Mouse (Mus musculus): ENCODE results near the gene Naa40. TPM values are rescaled to one million over a fixed set of nuclear protein-coding genes. Genes with fewer than 3 reads are reported as not detected.

The Naa40 gene
- polyA plus RNA-seq, 1 experiment: 1.7 TPM

- H3K36me3 ChIP-seq (ENCODE audit: control insufficient read depth): no peaks in the 10 kb centered on the region
- H3K4me1 ChIP-seq (ENCODE audit: control insufficient read depth): peaks cover 5% of the 10 kb centered on the region
- H3K27me3 ChIP-seq (ENCODE audit: control insufficient read depth): peaks cover 61% of the 10 kb centered on the region
These were observed 59.5 kb downstream of the Naa40 start for GRCm38 (mm10) chr19:7181496-7181895.

GRCm38 (mm10) chr19:7180756-7181405 lies 60.1 kb downstream of the Naa40 start:
- TF ChIP-seq TAL1 (IDR thresholded peaks at IDR 0.05; ENCODE audit: low read length) (no peak), GATA1 (IDR thresholded peaks at IDR 0.05; ENCODE audit: low read length) (no peak)
- no peak overlapping the region for H3K4me3 ChIP-seq (replicated peaks)

More at GRCm38 (mm10) chr19:7181496-7181895, 59.5 kb downstream of the Naa40 start:
- no peaks in the 10 kb centered on the region for H3K9me3 ChIP-seq (ENCODE audit: control insufficient read depth, low read length)
- H3K4me3 ChIP-seq (replicated peaks): no peak overlapping the region
- TF ChIP-seq TAL1 (IDR thresholded peaks at IDR 0.05; ENCODE audit: low read length) (no peak), GATA1 (IDR thresholded peaks at IDR 0.05; ENCODE audit: low read length) (no peak)

GRCm38 (mm10) chr19:7178841-7179452 lies 62.0 kb downstream of the Naa40 start:
- Histone ChIP-seq H3K36me3 (ENCODE audit: control insufficient read depth) (no peaks in the 10 kb centered on the region), H3K4me1 (ENCODE audit: control insufficient read depth) (peaks cover 5% of the 10 kb centered on the region), H3K9me3 (ENCODE audit: control insufficient read depth, low read length) (no peaks in the 10 kb centered on the region), H3K27me3 (ENCODE audit: control insufficient read depth) (peaks cover 44% of the 10 kb centered on the region), H3K4me3 (replicated peaks) (no peak overlapping the region)
- TF ChIP-seq GATA1 (IDR thresholded peaks at IDR 0.05; ENCODE audit: low read length) (no peak), TAL1 (IDR thresholded peaks at IDR 0.05; ENCODE audit: low read length) (no peak)

More at GRCm38 (mm10) chr19:7180756-7181405, 60.1 kb downstream of the Naa40 start:
- Histone ChIP-seq H3K27me3 (ENCODE audit: control insufficient read depth) (peaks cover 55% of the 10 kb centered on the region), H3K9me3 (ENCODE audit: control insufficient read depth, low read length) (no peaks in the 10 kb centered on the region), H3K4me1 (ENCODE audit: control insufficient read depth) (peaks cover 5% of the 10 kb centered on the region), H3K36me3 (ENCODE audit: control insufficient read depth) (no peaks in the 10 kb centered on the region)

- Histone ChIP-seq H3K36me3 (ENCODE audit: control insufficient read depth) (no peaks in the 10 kb centered on the region), H3K4me1 (ENCODE audit: control insufficient read depth) (peaks cover 5% of the 10 kb centered on the region), H3K27me3 (ENCODE audit: control insufficient read depth) (peaks cover 37% of the 10 kb centered on the region), H3K9me3 (ENCODE audit: control insufficient read depth, low read length) (no peaks in the 10 kb centered on the region), H3K4me3 (replicated peaks) (no peak overlapping the region)
- no peak for TF ChIP-seq TAL1 (IDR thresholded peaks at IDR 0.05; ENCODE audit: low read length)
- TF ChIP-seq GATA1 (IDR thresholded peaks at IDR 0.05; ENCODE audit: low read length): no peak
These were observed 63.0 kb downstream of the Naa40 start for GRCm38 (mm10) chr19:7177804-7178511.

GRCm38 (mm10) chr19:7176041-7176696 lies 64.8 kb downstream of the Naa40 start:
- TF ChIP-seq GATA1 (IDR thresholded peaks at IDR 0.05; ENCODE audit: low read length) (no peak), TAL1 (IDR thresholded peaks at IDR 0.05; ENCODE audit: low read length) (no peak)
- Histone ChIP-seq H3K9me3 (ENCODE audit: control insufficient read depth, low read length) (no peaks in the 10 kb centered on the region), H3K4me3 (replicated peaks) (no peak overlapping the region), H3K27me3 (ENCODE audit: control insufficient read depth) (peaks cover 23% of the 10 kb centered on the region), H3K4me1 (ENCODE audit: control insufficient read depth) (peaks cover 13% of the 10 kb centered on the region), H3K36me3 (ENCODE audit: control insufficient read depth) (no peaks in the 10 kb centered on the region)

Other genes starting within 250 kb of the Naa40 start
- 3.8 and 5.5 TPM in 2 replicates for gene Dnajc4, start 248.6 kb downstream of the Naa40 start, polyA plus RNA-seq (2012)
- 1.1 and 1.8 TPM in 2 replicates for gene Nudt22, start 245.1 kb downstream of the Naa40 start, polyA plus RNA-seq (2012)
- 0.10 and 0.16 TPM in 2 replicates for gene Trpt1, start 245.1 kb downstream of the Naa40 start, polyA plus RNA-seq (2012)
- 48.3 and 49.3 TPM in 2 replicates for gene Fermt3, start 221.7 kb downstream of the Naa40 start, polyA plus RNA-seq (2012)
- 9.2 and 15.0 TPM in 2 replicates for gene Stip1, start 201.2 kb downstream of the Naa40 start, polyA plus RNA-seq (2012)
- 1.3 and 2.0 TPM in 2 replicates for gene Macrod1, start 184.4 kb downstream of the Naa40 start, polyA plus RNA-seq (2012)
- gene Flrt1, start 135.5 kb downstream of the Naa40 start, polyA plus RNA-seq (2012): 0.01 TPM in 1 of 2 replicates, not detected in the other
- gene Otub1, start 34.9 kb downstream of the Naa40 start, polyA plus RNA-seq (2012): 9.4 and 10.1 TPM in 2 replicates
- gene Cox8a, start 23.6 kb downstream of the Naa40 start, polyA plus RNA-seq (2012): 63.8 and 69.1 TPM in 2 replicates
- gene Rcor2, start 26.1 kb upstream of the Naa40 start, polyA plus RNA-seq (2012): 0.14 and 0.20 TPM in 2 replicates
- gene Mark2, start 100.7 kb upstream of the Naa40 start, polyA plus RNA-seq (2012): 17.9 and 19.4 TPM in 2 replicates
- 0.66 and 1.5 TPM in 2 replicates for gene Spindoc, start 141.8 kb upstream of the Naa40 start, polyA plus RNA-seq (2012)
- 1.8 and 3.5 TPM in 2 replicates for gene 2700081O15Rik, start 176.4 kb upstream of the Naa40 start, polyA plus RNA-seq (2012)
- 3.8 and 4.2 TPM in 2 replicates for gene Rtn3, start 242.1 kb upstream of the Naa40 start, polyA plus RNA-seq (2012)

All from erythroblast, embryonic 14.5 days (primary cell).